Mouse (Mus musculus) G1E (cell line): Measurements from ENCODE around the gene Hoxb4. TPM values are rescaled to one million over a fixed set of nuclear protein-coding genes. Genes with fewer than 3 reads are reported as not detected.

Source experiments
- ATAC-seq: 2 replicates; pipeline ENCODE4 v1.8.0; 2016; ENCODE audit warnings: mild to moderate bottlenecking; ENCODE audit not compliant: insufficient number of reproducible peaks, poor library complexity, low FRiP score, severe bottlenecking; ENCODE audit errors: extremely low read depth
- DNase-seq: peaks from one replicate; pipeline ENCODE4 v3.0.0; 2012; ENCODE audit warnings: low spot score
- H3K27me3 ChIP-seq: 2 replicates; pipeline ENCODE4 v1.6.1; 2012; ENCODE audit warnings: mild to moderate bottlenecking, low read length, inconsistent platforms; ENCODE audit not compliant: insufficient read depth
- H3K36me3 ChIP-seq: replicated peaks from 2 replicates; pipeline ENCODE3; 2012; ENCODE audit warnings: mild to moderate bottlenecking, inconsistent platforms
- H3K4me1 ChIP-seq: 2 replicates; pipeline ENCODE4 v1.6.1; 2012; ENCODE audit warnings: low read depth, low read length, inconsistent platforms, mixed read lengths; ENCODE audit not compliant: insufficient read depth
- H3K4me3 ChIP-seq: 2 replicates; pipeline ENCODE4 v1.5.1; 2012; ENCODE audit warnings: low read depth, mild to moderate bottlenecking, inconsistent platforms, low read length, moderate library complexity, mixed read lengths
- H3K9me3 ChIP-seq: replicated peaks from 2 replicates; pipeline ENCODE4 v1.6.1; 2012; ENCODE audit warnings: inconsistent platforms
- CTCF ChIP-seq: IDR thresholded peaks from 2 replicates; pipeline ENCODE4 v1.5.1; 2012; ENCODE audit warnings: low read depth, low read length, inconsistent platforms, mixed read lengths
- GATA1 ChIP-seq: IDR thresholded peaks from 2 replicates; pipeline ENCODE4 v1.6.1; 2012; ENCODE audit warnings: borderline replicate concordance, low read length, inconsistent platforms, mixed read lengths
- GATA2 ChIP-seq: IDR thresholded peaks from 2 replicates; pipeline ENCODE4 v1.6.1; 2012; ENCODE audit warnings: low read depth, low read length, inconsistent platforms, borderline replicate concordance
- POLR2AphosphoS5 ChIP-seq: IDR thresholded peaks from 2 replicates; pipeline ENCODE4 v1.6.1; 2012; ENCODE audit warnings: low read depth, low read length, inconsistent platforms; ENCODE audit not compliant: insufficient replicate concordance
- TAL1 ChIP-seq: conservative IDR thresholded peaks from 2 replicates; pipeline ENCODE4 v1.6.1; 2012; ENCODE audit warnings: low read depth, low read length, inconsistent platforms, mixed read lengths
- polyA plus RNA-seq: library from polyadenylated mRNA; stranded (reverse); fragments of >175 nt; gene quantifications from 2 replicates; pipeline ENCODE4 v1.2.3, GENCODE M21; 2012
- total RNA-seq, 2 experiments: library from RNA; stranded (forward) in 1 of 2; stranded (reverse) in 1 of 2; fragments of 200-1000 nt in 1 of 2; fragments of >200 nt in 1 of 2; fragmentation: Nextera tagmentation in 1 of 2; gene quantifications; 2 replicates each; pipeline ENCODE4 v1.2.3; 2014 to 2017

Hoxb4 gene
- total and polyA plus RNA-seq, 3 experiments = 0.03 TPM; not detected in 2

DNA sequence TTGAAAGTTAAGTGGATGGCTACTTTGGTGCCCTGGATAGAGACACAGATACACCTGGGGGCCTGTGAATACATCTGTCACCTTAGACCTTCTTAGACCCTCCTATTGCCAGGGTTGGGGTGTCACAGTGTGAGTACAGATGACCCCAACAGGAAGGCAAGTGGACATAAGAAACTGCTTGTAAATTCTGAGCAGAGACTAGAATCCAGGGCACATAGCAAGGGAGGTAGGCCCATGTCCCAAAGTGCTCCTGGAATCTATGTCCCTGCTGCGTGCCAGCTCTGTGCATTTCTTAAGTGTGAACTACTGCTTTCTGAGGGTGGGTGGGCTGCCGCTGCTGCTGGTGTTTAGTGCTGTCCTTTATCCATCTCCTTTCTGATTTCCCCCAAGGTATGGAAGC is 32.7 kb downstream of the Hoxb4 start:
- Histone ChIP-seq H3K9me3 (no peaks in the 10 kb centered on the region), H3K36me3 (no peaks in the 10 kb centered on the region), H3K27me3 (peaks cover 52% of the 10 kb centered on the region), H3K4me1 (no peaks in the 10 kb centered on the region; the same call in 1 of the 2 replicates), H3K4me3 (no peak overlapping the region)
- no peak for DNase-seq
- no peak for TF ChIP-seq GATA1
- no peak for TF ChIP-seq POLR2AphosphoS5
- no peak for TF ChIP-seq GATA2
- TF ChIP-seq CTCF = no peak
- no peak for TF ChIP-seq TAL1
- ATAC-seq = no peak

DNA sequence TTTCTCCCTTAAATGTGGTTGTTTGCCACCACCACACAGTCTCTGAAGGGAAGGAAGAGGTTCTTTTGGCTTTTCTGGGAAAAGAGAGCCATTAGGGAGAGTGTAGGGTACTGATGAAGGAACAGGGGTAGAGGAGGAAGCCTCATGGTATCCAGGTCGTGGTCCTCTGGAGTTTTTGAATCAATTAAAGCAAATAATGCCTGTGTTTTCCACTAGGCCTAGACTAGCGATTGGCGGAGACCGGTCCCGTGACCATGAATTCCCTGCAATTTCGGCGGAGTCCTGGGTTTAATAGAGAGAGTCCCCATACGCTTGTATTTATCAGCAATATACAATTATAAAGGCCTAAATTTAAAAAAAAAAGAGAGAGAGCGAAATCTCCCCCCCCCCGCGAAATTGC is 33.2 kb downstream of the Hoxb4 start:
- Histone ChIP-seq H3K9me3 (no peaks in the 10 kb centered on the region), H3K27me3 (peaks cover 51% of the 10 kb centered on the region), H3K4me1 (no peaks in the 10 kb centered on the region; the same call in 1 of the 2 replicates), H3K36me3 (no peaks in the 10 kb centered on the region), H3K4me3 (no peak overlapping the region)
- no peak for DNase-seq
- TF ChIP-seq POLR2AphosphoS5 (no peak), GATA2 (no peak), GATA1 (no peak), TAL1 (no peak), CTCF (no peak)
- no peak for ATAC-seq

GRCm38 (mm10) chr11:96351831-96352230 is 33.8 kb downstream of the Hoxb4 start:
- Histone ChIP-seq H3K36me3 (no peaks in the 10 kb centered on the region), H3K4me3 (no peak overlapping the region), H3K4me1 (no peaks in the 10 kb centered on the region; the same call in 1 of the 2 replicates), H3K27me3 (peaks cover 48% of the 10 kb centered on the region), H3K9me3 (no peaks in the 10 kb centered on the region)
- no peak for DNase-seq
- TF ChIP-seq GATA1 (no peak), CTCF (no peak), POLR2AphosphoS5 (no peak), TAL1 (no peak), GATA2 (no peak)
- ATAC-seq = no peak

- Histone ChIP-seq H3K36me3 (no peaks in the 10 kb centered on the region), H3K27me3 (peaks cover 46% of the 10 kb centered on the region), H3K4me1 (no peaks in the 10 kb centered on the region; the same call in 1 of the 2 replicates), H3K4me3 (no peak overlapping the region), H3K9me3 (no peaks in the 10 kb centered on the region)
- ATAC-seq (no peak), DNase-seq (no peak)
- TF ChIP-seq TAL1 = no peak
- no peak for TF ChIP-seq POLR2AphosphoS5
- TF ChIP-seq GATA2 = no peak
- TF ChIP-seq GATA1 = no peak
- no peak for TF ChIP-seq CTCF
Observed at GRCm38 (mm10) chr11:96352691-96353521, 34.8 kb downstream of the Hoxb4 start.

GRCm38 (mm10) chr11:96353522-96353841 is 35.4 kb downstream of the Hoxb4 start:
- no peak for DNase-seq
- TF ChIP-seq GATA1 (no peak), CTCF (no peak), TAL1 (no peak)
- peaks cover 42% of the 10 kb centered on the region for H3K27me3 ChIP-seq
- H3K9me3 ChIP-seq = no peaks in the 10 kb centered on the region
- no peaks in the 10 kb centered on the region; the same call in 1 of the 2 replicates for H3K4me1 ChIP-seq
- ATAC-seq = no peak
- H3K4me3 ChIP-seq = no peak overlapping the region
- no peaks in the 10 kb centered on the region for H3K36me3 ChIP-seq

DNA sequence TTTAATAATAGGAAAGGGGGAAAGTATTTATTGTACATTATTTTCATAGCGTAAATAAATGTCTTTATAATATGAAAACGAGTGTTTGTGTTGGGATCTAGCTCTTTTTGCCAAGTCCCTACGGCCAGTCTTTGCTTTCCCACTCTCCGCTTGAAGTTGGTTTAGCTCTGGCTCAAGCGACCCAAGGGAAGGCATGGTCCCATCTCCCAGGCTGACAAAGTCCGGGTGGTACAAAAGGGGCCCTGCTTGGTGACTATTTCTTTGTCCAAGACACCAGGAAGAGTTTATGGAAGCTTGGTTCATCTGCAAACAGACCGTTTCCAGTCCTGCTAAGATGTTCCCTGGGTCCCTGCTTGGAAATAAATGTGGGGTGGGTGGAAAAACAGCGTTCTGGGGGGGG is 35.9 kb downstream of the Hoxb4 start:
- ATAC-seq (no peak), DNase-seq (no peak)
- H3K4me1 ChIP-seq = no peaks in the 10 kb centered on the region; the same call in 1 of the 2 replicates
- H3K36me3 ChIP-seq = no peaks in the 10 kb centered on the region
- H3K9me3 ChIP-seq = no peaks in the 10 kb centered on the region
- TF ChIP-seq GATA2 = no peak
- TF ChIP-seq CTCF = no peak
- TF ChIP-seq TAL1 = no peak
- no peak for TF ChIP-seq POLR2AphosphoS5
- no peak for TF ChIP-seq GATA1
- peaks cover 40% of the 10 kb centered on the region for H3K27me3 ChIP-seq
- no peak overlapping the region for H3K4me3 ChIP-seq

GRCm38 (mm10) chr11:96354376-96354775 is 36.3 kb downstream of the Hoxb4 start:
- H3K9me3 ChIP-seq = no peaks in the 10 kb centered on the region
- H3K4me3 ChIP-seq = no peak overlapping the region
- H3K4me1 ChIP-seq = no peaks in the 10 kb centered on the region; the same call in 1 of the 2 replicates
- peaks cover 38% of the 10 kb centered on the region for H3K27me3 ChIP-seq
- H3K36me3 ChIP-seq = no peaks in the 10 kb centered on the region
- DNase-seq (no peak), ATAC-seq (no peak)
- TF ChIP-seq TAL1 = no peak
- TF ChIP-seq CTCF = no peak
- TF ChIP-seq POLR2AphosphoS5 = no peak
- TF ChIP-seq GATA1 = no peak
- TF ChIP-seq GATA2 = no peak
